Mouse (Mus musculus) monocyte, adult 5-6 weeks (primary cell): ENCODE measurements around the gene Wdr54. TPM values are rescaled to one million over a fixed set of nuclear protein-coding genes. Genes with fewer than 3 reads are reported as not detected.

Source experiments
- ATAC-seq: fragments of 153-309, 156-312 bp; replicated peaks from 2 replicates; pipeline ENCODE4 v1.8.0; 2017; ENCODE audit warnings: mild to moderate bottlenecking; ENCODE audit not compliant: low TSS enrichment, insufficient number of reproducible peaks, severe bottlenecking, poor library complexity, low FRiP score
- total RNA-seq: library from RNA; stranded (forward); fragments of 200-1000, 200-491, 200-594 nt; gene quantifications from 3 replicates; pipeline ENCODE4 v1.2.3, GENCODE M21; 2017

Wdr54 gene
- total RNA-seq, 1 experiment from 2014 or later = not detected

DNA sequence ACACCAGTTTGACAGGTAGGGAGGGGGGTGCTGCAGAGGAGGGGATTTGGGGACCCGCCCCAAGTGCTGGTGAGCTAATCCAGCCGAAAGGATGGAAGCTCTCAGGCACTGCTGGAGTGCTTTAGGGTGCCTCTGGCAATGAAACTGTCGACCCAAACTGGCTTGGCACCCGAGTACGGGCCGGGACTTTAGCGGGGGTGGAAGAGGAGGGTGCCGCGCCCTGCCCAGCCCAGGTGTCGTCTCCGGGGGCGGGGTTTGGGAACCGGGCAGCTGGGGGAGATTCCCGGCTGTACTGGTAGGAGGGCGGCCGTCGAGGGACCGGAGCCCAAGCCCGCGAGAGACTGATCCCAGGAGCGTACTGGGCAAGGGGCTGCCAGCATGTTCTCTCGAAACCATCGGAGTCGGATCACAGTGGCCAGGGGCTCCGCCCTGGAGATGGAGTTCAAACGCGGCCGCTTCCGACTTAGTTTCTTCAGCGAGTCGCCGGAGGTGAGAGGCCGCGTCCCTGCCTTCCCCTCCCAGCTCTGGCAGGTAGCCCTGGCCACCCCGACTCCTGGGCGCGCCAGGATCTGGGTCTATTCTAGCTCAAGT, 20.5 kb downstream of the Wdr54 start:
- no peak for ATAC-seq

DNA sequence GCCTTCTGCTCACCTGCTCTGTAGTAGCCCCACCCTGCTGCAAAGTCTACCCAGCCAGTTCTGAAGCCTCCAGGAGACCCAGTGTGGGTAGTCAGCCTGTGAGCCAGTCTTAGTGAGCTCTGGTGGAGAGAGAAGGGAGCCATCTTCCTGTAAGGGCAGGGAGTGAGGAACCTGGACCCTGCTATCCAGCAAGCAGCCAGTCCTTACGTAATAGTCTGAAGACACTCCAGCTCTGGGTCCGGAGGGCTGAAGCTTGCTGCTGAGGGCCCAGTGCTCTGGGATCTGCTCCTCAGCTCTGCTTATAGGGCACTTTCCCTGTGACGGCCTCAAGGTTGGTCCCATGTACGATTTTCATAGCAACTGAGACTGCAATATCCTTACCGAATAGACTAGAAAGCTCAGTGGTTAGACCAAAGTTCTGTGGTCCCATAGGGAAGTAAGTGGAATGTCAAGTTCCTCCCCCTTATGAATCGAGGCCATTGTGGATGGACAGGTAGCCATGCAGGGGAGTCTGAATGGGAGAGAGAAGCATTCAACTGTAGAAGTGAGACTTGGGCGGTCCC, 21.2 kb downstream of the Wdr54 start, which contains the start of gene Rtkn:
Rtkn (plus strand) TSS at position 513 of the 563 bp plus-strand sequence.
- no peak for ATAC-seq

DNA sequence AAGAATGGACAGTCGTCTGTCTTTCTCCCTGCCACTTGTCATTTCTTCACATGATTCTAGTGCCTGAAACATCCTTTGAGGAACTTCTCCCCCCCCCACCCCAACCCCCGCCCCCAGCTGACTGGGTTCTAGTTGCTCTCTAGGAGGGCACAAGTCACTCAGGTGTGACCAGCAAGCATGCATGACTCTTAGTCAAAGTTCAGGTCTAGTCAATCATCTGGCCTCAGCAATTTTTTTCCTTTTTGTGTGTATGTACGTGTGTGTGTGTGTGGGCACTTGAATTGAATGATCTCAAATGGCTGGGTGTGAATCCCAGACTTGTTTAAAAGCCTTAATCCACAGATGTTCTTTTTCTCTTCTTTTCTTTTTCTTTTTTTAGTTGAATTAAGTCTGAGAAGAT, 22.0 kb downstream of the Wdr54 start:
- no peak for ATAC-seq

DNA sequence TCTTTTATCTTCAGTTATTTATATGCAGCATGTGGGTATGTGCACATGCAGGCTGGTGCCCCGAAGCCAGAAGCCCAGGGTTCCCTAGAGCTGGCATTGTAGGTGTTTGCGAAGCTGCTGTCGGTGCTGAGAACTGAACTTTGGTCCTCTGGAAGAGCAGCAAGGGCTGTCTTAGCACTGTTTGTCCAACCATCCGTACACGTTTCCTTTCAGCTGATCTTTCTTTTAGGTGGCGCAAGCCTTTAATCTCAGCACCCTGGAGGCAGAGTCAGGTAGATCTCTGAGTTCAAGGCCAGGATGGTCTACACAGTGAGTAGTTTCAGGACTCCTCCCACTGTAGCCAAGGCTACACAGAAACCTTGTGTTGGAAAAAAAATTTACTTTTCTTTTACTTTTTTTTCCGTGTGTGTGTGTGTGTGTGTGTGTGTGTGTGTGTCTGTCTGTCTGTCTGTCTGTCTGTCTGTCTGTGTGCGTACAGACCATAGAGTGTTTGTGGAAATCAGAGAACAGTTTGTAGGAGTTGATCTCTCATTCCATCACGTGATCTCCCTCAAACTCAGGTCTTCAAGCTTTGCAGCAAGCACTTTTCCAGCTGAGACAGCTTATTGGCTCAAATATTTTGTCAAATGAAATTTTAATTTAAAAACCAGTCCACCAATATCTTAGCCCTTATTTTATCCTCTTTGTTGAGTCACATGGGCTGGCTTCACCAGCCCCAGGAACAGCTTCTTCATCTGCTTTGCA, 23.8 kb downstream of the Wdr54 start:
- ATAC-seq = no peak

DNA sequence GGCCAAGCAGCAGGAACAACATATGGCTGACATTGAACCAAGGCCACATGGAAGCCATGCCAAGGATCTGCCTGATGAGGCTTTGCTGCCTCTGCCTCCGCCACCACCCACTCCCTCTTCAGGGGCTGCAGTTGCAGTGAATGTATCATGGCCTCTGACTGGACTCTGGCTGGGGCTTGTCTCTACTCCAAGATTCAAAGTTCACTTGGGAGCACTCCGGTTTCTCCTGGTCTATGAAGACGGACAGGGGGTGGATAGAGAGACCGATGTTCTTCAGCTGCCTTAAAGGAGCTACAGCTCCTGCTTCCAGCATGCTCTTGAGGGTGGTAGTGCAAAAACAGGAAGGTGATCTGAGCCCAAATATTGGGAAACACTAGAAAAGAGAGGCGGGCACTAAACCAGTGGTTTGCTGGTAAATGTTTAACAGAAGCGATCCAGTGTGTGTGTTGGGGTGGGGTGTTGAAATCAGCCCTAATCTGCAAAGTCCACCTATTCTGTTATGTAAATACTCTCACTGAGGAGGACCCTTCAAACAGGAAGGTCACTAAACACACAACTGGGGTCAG, 24.6 kb downstream of the Wdr54 start:
- ATAC-seq = peak; percentile 81

DNA sequence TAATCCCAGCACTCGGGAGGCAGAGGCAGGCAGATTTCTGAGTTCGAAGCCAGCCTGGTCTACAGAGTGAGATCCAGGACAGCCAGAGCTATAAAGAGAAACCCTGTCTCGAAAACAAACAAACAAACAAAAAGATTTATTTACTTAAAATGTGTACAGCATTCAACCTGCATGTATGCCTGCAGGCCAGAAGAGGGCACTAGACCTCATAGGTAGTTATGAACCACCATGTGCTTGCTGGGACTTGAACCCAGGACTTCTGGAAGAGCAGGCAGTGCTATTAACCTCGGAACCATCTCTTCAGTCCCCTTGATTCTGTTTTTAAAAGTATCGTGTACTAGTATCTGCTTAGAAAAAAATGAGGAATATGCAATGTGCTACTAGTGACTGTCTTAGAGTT, 28.8 kb downstream of the Wdr54 start:
- ATAC-seq = no peak

DNA sequence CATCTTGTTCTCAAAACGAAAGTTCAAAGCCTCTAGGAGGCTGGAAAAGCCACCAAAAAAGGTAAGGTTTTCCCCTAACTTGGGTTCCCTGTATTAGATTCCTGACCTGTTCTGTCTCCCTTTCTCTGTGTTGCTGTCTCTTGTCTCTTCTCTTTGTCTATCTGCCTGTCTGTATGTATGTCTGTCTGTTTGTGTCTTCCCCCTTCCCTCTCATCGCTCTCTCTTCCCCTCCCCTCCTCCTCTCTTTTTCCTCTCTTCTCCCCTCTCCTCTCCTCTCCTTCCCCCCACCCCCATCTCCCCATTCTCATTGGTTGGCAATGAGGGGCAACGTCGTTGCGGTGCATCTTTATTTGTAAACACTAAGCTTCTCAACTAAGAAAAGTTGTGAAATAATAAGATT, 30.9 kb downstream of the Wdr54 start, which contains the start of gene Ino80b:
Ino80b (minus strand) TSS at position 101 of the 400 bp plus-strand sequence.
- ATAC-seq = no peak

DNA sequence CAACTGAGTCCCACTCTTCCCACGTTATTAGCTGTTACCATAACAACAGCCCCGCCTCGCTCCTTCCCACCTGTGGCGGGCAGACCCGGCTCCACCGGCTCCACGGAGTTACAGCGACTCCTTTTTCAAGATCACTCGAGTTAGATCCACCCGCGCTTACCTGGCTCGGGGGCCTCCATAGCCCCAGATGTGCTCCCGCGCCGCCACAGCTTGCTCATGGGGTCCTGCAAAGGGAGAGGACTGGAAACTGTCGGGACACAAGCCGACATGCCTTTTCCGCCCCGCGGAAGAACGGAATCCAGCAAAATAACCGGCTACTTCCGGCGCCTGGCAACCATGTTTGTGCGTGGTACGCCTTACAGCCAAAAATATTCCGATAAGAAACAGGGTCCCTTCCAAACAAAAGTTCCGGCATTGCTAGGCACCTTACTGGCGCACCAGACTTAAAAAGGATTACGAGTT, 31.3 kb downstream of the Wdr54 start:
- ATAC-seq = peak; percentile 84

DNA sequence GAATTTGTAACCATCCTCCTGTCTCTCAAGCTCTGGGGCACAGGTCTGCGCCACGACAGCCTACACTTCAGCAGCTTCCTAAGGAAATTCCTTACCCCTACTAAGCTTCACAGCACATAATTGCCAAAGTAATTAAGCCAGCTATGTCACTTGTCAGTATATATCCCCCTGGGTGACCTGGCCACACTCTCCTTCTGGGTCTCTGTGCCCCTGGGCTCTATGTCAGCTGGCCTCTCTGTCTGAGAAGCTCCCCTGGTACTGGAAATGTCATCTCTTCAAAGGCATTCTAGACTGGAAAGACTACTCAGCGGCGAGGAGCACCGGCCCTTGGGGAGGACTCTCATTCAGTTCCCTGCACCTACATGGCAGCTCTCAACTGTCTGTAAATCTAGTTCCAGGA, 33.2 kb downstream of the Wdr54 start:
- ATAC-seq = no peak

DNA sequence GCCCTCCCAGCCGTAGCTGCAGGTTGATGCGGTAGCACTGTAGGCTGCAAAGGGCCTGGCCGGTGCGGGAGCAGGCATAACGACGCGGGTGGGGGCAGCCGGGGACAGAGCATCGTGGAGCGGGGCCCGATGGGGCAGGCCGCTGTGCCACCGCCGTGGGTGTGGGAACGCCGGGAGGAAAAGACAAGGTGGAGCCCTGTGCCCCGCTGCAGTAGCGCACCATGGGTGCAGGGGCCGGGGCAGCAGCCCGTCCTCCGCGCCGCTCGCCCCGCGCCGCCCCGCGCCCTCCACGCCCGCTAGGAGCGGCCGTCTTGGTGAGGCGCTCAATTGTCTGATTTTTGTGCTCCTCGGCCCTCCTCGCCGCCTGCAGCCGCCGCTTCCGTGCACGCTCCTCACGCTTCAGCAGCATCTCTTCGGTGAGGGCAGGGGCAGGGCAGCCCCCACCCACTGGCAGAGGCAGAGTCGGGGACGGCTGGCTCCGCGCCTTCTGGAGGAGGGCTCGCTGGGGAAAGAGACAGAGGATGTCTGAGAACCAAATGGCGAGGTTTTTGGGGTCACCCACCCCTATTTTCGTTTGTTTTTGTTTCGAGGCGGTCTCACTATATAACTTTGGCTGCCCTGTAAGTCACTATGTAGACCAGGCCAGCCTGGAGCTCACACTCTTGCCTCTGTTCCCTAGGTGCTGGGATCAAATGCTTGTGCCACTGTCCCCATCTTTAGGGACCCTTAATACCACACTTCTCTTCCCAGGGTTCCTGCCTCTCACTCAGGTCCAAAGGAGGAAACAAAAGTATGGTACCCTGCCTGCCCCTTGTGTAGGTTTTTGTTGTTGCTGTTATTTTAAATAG, 34.1 kb downstream of the Wdr54 start:
- no peak for ATAC-seq

DNA sequence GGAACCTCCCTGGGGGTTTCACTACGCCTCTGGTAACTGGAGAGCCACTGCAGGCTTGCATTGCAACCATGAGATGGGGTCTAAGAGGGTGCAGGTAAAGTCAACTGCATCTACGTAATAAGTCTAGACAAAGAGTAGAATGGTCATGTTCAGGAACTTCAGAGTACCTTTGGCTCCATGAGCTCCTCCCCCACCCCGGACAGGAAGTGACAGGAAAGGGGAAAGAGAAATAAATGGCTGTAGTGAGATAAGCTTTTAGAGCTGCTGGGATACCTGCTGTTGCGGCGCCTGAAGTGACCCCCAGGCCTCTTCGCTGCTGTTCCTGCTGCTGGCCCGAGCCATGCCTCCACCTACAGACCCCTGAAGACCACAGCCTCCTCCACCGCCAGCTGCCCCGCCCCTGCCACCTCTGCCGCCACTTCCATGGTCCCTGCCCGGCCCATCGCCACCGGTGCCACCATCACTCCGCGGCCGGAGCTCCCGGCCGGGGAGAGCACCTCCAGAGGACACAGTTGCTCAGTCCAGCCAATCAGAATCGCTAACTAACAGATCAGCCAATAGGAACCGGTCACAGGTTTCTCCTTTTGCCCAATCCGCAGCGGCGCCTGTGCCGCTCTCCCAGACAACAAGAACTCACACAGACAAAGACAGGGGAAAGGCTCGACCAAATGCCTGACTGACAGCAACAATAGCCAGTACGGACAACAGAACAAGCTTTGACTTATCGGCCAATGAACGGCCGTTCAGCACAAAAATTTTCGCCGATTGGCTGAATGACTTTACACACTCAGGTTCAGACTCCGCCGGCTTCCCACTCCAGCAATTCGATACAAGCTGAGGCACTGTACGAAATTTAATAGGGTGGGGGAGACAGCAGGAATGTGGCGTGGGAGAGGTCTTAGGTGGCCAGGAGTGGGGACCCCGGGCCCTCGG, 35.0 kb downstream of the Wdr54 start, which contains the start of gene Wbp1:
Wbp1 (minus strand) TSS at position 630 of the 933 bp plus-strand sequence.
- ATAC-seq = peak; percentile 94

DNA sequence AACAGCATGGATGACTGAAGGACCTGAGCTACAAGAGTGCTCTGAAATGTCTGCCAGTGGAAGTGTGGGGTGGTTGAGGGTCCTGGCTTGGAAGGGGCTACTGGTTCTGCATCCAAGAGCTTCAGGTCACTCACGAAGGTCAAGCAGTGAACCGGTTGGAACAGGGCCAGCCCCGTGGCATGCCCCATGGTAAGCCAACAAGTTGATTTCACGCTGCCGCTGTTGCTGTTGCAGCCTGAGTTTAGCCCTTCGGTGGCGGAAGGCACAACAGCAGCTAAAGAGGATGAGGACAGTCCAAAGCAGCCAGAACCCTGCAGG, 36.5 kb downstream of the Wdr54 start:
- no peak for ATAC-seq

DNA sequence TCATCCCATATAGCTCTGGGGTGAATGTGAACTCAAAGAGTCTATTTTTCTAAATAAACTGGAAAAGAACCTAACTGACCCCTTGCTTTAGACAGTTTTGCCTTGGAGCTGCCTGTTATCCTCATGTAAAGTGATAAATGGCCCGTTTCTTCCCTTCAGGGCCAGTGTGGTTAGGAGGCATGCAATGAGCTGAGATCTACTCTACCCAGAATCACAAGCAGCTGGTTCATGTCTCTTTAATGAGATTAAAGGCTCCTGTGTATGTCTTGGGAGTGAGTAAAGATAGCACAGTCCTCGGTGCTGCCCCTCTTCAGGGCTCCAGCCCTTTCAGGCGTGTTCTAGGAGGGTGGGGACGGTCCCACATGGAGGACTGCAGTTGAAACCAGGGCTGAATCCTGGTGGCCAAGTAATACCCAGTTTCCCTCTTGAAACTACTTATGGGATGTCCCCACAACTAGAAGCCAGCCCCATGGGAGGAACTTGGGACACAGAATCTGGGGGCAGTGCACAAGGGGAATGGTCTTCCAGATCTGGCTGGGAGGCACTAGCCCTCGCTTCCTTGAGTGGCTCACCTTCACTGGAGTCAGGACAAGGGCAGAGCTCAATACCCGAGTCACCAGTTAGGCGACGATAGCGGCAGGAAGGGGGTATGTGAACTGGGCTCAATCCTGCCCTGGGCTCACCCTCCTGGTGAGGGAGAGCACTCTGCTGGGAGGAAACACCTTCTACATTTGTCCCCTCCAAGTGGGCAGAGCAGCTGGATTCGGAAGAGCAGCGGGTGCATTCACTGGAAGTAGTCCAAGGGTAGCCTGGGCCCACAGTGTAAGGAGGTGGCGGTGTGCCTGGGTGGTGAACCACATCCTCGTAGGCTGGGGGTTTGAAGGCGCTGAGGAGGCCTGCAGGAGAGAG, 37.1 kb downstream of the Wdr54 start:
- no peak for ATAC-seq

DNA sequence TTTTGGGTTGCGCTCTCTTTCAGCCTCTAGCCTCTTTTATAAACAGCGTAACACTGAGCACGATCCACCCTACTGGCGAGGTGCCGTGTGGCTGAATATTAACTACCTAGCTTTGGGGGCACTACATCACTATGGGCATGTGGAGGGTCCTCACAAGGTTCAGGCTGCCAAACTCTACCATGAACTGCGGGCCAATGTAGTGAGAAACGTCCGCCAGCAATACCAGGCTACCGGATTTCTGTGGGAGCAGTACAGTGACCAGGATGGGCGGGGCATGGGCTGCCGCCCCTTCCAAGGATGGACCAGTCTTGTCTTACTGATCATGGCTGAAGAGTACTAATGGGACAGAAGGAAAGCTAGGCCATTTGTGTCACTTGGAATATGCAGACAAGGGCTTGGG, 37.8 kb downstream of the Wdr54 start:
- no peak for ATAC-seq

DNA sequence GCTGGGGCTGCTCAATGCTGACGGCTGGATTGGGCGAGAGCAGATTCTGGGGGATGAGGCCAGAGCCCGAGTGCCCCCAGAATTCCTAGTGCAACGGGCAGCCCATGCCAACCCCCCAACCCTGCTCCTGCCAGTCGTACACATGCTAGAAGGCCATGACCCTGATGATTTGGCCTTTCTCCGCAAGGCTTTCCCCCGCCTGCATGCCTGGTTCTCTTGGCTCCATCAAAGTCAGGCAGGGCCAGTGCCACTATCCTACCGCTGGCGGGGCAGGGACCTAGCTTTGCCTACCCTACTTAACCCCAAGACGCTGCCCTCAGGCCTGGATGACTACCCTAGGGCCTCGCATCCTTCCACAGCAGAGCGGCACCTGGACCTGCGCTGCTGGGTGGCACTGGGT, 38.6 kb downstream of the Wdr54 start:
- ATAC-seq = no peak

DNA sequence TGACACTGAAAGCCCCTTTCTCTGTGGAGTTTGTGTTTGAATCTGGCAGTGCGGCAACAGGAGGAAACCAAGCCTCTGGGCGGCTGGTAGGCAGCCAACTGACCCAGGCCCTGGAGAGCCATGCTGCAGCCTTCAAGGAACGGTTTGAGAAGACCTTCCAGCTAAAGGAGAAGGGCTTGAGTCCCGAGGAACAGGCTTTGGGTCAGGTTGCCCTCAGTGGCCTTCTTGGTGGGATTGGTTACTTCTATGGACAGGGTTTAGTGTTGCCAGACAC, 39.1 kb downstream of the Wdr54 start:
- no peak for ATAC-seq
